In the genomic region with DNA sequence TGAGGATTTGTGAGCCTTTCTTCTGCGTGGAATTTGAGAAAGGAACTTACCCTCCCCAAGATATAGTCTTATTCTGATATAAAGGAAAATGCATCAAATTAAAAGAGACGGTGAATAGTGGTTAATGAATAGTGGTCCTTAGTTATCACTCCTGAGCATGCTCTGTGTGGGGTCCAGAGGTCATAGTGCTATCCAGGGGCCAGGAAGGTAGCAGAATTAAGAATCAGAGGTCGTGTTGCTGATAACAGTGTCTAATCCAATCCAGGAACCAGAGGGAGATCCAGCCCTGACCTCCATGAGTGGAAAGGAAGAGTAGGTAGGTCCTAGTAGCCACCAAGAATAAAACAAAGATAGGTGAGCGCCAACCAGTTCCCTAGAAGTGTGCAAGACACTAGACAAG, we compare ENCODE assay signal across 26 mouse cellular contexts. TPM values are rescaled to one million over a fixed set of nuclear protein-coding genes. Genes with fewer than 3 reads are reported as not detected.
DNase-seq lines count a peak whose midpoint lies in the region; ATAC-seq and TF ChIP-seq lines count a peak whose summit lies in the region.
"Had no signal": no experiment of that assay in that cellular context is flagged by ENCODE, and none has a peak within 500 bp of the region (broad histone marks: within the 10 kb centered on the region; RNA-seq: fewer than 3 reads in every experiment).

No protein-coding gene starts in this region.

- H3K27me3 ChIP-seq in intestine, embryonic 16.5 days (replicated peaks; ENCODE audit: control insufficient read depth, insufficient read depth, low read length) = no peaks in the 10 kb centered on the region
- H3K27me3 ChIP-seq in small intestine, adult 2 months (ENCODE audit: control insufficient read depth, insufficient read depth, low read length) = no peaks in the 10 kb centered on the region
- H3K27me3 ChIP-seq in forebrain, embryonic 11.5 days (ENCODE audit: control insufficient read depth, insufficient read depth, low read length) = no peaks in the 10 kb centered on the region
- H3K27me3 ChIP-seq: CH12.LX; embryonic facial prominence, embryonic 12.5 days; forebrain, embryonic 12.5 days had no signal

- H3K4me1 ChIP-seq in intestine, embryonic 16.5 days (ENCODE audit: control insufficient read depth, insufficient read depth, low read length) = no peaks in the 10 kb centered on the region
- peaks cover 27% of the 10 kb centered on the region for H3K4me1 ChIP-seq in small intestine, adult 2 months (ENCODE audit: control insufficient read depth, insufficient read depth, insufficient read length, low read length)
- H3K4me1 ChIP-seq in forebrain, embryonic 11.5 days (replicated peaks; ENCODE audit: control insufficient read depth, insufficient read depth, low read length) = no peaks in the 10 kb centered on the region
- H3K4me1 ChIP-seq: embryonic facial prominence, embryonic 10.5 days; embryonic facial prominence, embryonic 12.5 days; forebrain, embryonic 12.5 days had no signal

- H3K27ac ChIP-seq in intestine, embryonic 16.5 days (ENCODE audit: low read length) = no peak overlapping the region
- H3K27ac ChIP-seq in small intestine, adult 2 months (ENCODE audit: insufficient read depth, low read depth, low read length) = peak overlapping the region; percentile 76
- H3K27ac ChIP-seq in forebrain, embryonic 11.5 days (ENCODE audit: low read depth, low read length) = no peak overlapping the region
- H3K27ac ChIP-seq: embryonic facial prominence, embryonic 10.5 days; embryonic facial prominence, embryonic 12.5 days; forebrain, embryonic 12.5 days had no signal

- H3K36me3 ChIP-seq in intestine, embryonic 16.5 days (ENCODE audit: control insufficient read depth, insufficient read depth, low read length) = no peaks in the 10 kb centered on the region
- no peaks in the 10 kb centered on the region for H3K36me3 ChIP-seq in small intestine, adult 2 months (ENCODE audit: control insufficient read depth, insufficient read depth, low read length)
- H3K36me3 ChIP-seq in forebrain, embryonic 11.5 days (ENCODE audit: control insufficient read depth, insufficient read depth, low read length) = no peaks in the 10 kb centered on the region
- H3K36me3 ChIP-seq: embryonic facial prominence, embryonic 10.5 days; embryonic facial prominence, embryonic 12.5 days; forebrain, embryonic 12.5 days; G1E had no signal

- intact Hi-C loops in heart, postnatal 25 days (cut with DNase I) = no loop called here
- intact Hi-C loops in left cerebral cortex, postnatal 36 days (cut with DNase I) = no loop called here

- H3K9me3 ChIP-seq in intestine, embryonic 16.5 days (ENCODE audit: control insufficient read depth, low read length) = no peaks in the 10 kb centered on the region
- no peaks in the 10 kb centered on the region for H3K9me3 ChIP-seq in forebrain, embryonic 11.5 days (ENCODE audit: control insufficient read depth, low read length)
- H3K9me3 ChIP-seq: embryonic facial prominence, embryonic 10.5 days; embryonic facial prominence, embryonic 12.5 days; forebrain, embryonic 12.5 days; G1E had no signal

- DNase-seq in heart, adult 11 months = peak; percentile 54
- DNase-seq in heart, postnatal 25 days (ENCODE audit: low spot score) = no peak
- DNase-seq in left cerebral cortex, postnatal 36 days (ENCODE audit: low spot score in 2 of 2) = no peak
- no peak for DNase-seq in retina, postnatal 1 day
- DNase-seq in forebrain, embryonic 11.5 days (ENCODE audit: low spot score) = no peak
- DNase-seq: adrenal gland, adult 8-10 months; adrenal gland, postnatal 14 days; adrenal gland, postnatal 36 days; B cell, adult 2 months; cerebellum, adult 11-12 months; cerebellum, adult 2 months; cerebellum, adult 9-10 months; cerebellum, postnatal 10 days; cerebellum, postnatal 36 days had no signal

- 76% methylated on average over 4 of the region's 4 CpGs for WGBS in intestine, embryonic 16.5 days
- 42% methylated on average over 4 of the region's 4 CpGs for WGBS in small intestine, adult 2 months
- WGBS in forebrain, embryonic 11.5 days = 73% methylated on average over 4 of the region's 4 CpGs

- TF ChIP-seq POLR2A in small intestine, adult 2 months (IDR thresholded peaks at IDR 0.05; ENCODE audit: low read depth, low read length) = no peak

- no peak overlapping the region for H3K4me2 ChIP-seq in intestine, embryonic 16.5 days (ENCODE audit: low read depth, low read length)
- no peak overlapping the region for H3K4me2 ChIP-seq in forebrain, embryonic 11.5 days (ENCODE audit: low read depth, low read length, severe bottlenecking)
- H3K4me2 ChIP-seq: embryonic facial prominence, embryonic 12.5 days; forebrain, embryonic 12.5 days had no signal

- no peak for TF ChIP-seq CTCF in small intestine, adult 2 months (IDR thresholded peaks at IDR 0.05; ENCODE audit: extremely low read depth, insufficient read length, insufficient replicate concordance, low read depth, low read length)

- H3K4me3 ChIP-seq in intestine, embryonic 16.5 days (ENCODE audit: low read length) = no peak overlapping the region
- H3K4me3 ChIP-seq in small intestine, adult 2 months (ENCODE audit: low read depth, low read length) = no peak overlapping the region
- no peak overlapping the region for H3K4me3 ChIP-seq in forebrain, embryonic 11.5 days (ENCODE audit: low read depth, low read length)
- H3K4me3 ChIP-seq: embryonic facial prominence, embryonic 10.5 days; embryonic facial prominence, embryonic 12.5 days; forebrain, embryonic 12.5 days had no signal

- peak; percentile 65 for ATAC-seq in intestine, embryonic 16.5 days
- ATAC-seq in forebrain, embryonic 11.5 days (replicated peaks; ENCODE audit: low FRiP score) = no peak
- ATAC-seq: activated CD4-positive, CD25-positive, alpha-beta regulatory T cell, adult 4 months; CD4-positive, CD25-positive, alpha-beta regulatory T cell, adult 4 months; forebrain, embryonic 14.5 days; forebrain, embryonic 16.5 days; Patski had no signal

- no peak overlapping the region for H3K9ac ChIP-seq in intestine, embryonic 16.5 days (ENCODE audit: low read depth, low read length)
- H3K9ac ChIP-seq in forebrain, embryonic 11.5 days (ENCODE audit: low read length) = no peak overlapping the region
- H3K9ac ChIP-seq: embryonic facial prominence, embryonic 12.5 days; forebrain, embryonic 12.5 days had no signal

RNA-seq across cellular contexts. Expression of a gene that starts 11.8 kb away (rescaled TPM):
- 10 to 100 TPM; 27.8 to 34.0 TPM for total RNA-seq in heart, postnatal 25 days (2021)
- polyA plus RNA-seq in intestine, embryonic 16.5 days (2015; fragmentation: Nextera tagmentation; extraction: Ambion mirVana) = 45.6 and 48.7 TPM in 2 replicates
- polyA plus RNA-seq in small intestine, adult 2 months (2012; rRNA removed) = 4.8 and 12.8 TPM in 2 replicates
- total RNA-seq in left cerebral cortex, postnatal 36 days (2021) = 10 to 100 TPM; 61.8 to 75.2 TPM
- 38.6 and 46.7 TPM in 2 replicates for polyA plus RNA-seq in forebrain, embryonic 11.5 days (2014; fragmentation: Nextera tagmentation; extraction: Ambion mirVana)
